Mouse (Mus musculus) embryonic facial prominence, embryonic 12.5 days (tissue): ENCODE data around the gene Aym1. TPM values are rescaled to one million over a fixed set of nuclear protein-coding genes. Genes with fewer than 3 reads are reported as not detected.

Experiments used
- ATAC-seq: fragments of 200-750 bp; cut with Nextera tagmentation; 2 replicates; pipeline ENCODE4 v1.8.0; 2017; ENCODE audit not compliant: insufficient number of reproducible peaks, insufficient read depth, low FRiP score, low TSS enrichment
- H3K27ac ChIP-seq: fragments of 300-500 bp; sonication (generic); 2 replicates; pipeline ENCODE4 v1.5.1; 2016; ENCODE audit warnings: mild to moderate bottlenecking
- H3K27me3 ChIP-seq: fragments of 300-500 bp; sonication (generic); 2 replicates; pipeline ENCODE4 v1.6.1; 2016; ENCODE audit warnings: mild to moderate bottlenecking, moderate library complexity
- H3K36me3 ChIP-seq: fragments of 300-500 bp; sonication (generic); 2 replicates; pipeline ENCODE4 v1.6.1; 2016; ENCODE audit warnings: mild to moderate bottlenecking
- H3K4me1 ChIP-seq: fragments of 300-500 bp; sonication (generic); 2 replicates; pipeline ENCODE4 v1.6.1; 2016
- H3K4me2 ChIP-seq: fragments of 300-500 bp; sonication (generic); replicated peaks from 2 replicates; pipeline ENCODE4 v1.6.1; 2016; ENCODE audit warnings: mild to moderate bottlenecking, moderate library complexity
- H3K4me3 ChIP-seq: fragments of 300-500 bp; sonication (generic); 2 replicates; pipeline ENCODE4 v1.5.1; 2016; ENCODE audit warnings: mild to moderate bottlenecking
- H3K9ac ChIP-seq: fragments of 300-500 bp; sonication (generic); 2 replicates; pipeline ENCODE4 v1.6.1; 2016; ENCODE audit warnings: mild to moderate bottlenecking, moderate library complexity
- H3K9me3 ChIP-seq: fragments of 300-500 bp; sonication (generic); 2 replicates; pipeline ENCODE4 v1.6.1; 2016; ENCODE audit warnings: mild to moderate bottlenecking, moderate library complexity
- WGBS: fragments of 180-500 bp; shearing (Covaris S2); methylation state at CpG from one replicate; pipeline ENCODE4 v1.1.7; 2016; 5-methylcytosine and 5-hydroxymethylcytosine counted together
- polyA plus RNA-seq: library from polyadenylated mRNA; unstranded; fragments of >200 nt; fragmentation: Nextera tagmentation; extraction: Ambion mirVana; gene quantifications from 2 replicates; pipeline ENCODE4 v1.2.1, GENCODE M21; 2016

Gene Aym1
- polyA plus RNA-seq, 1 experiment from 2014 or later, result not detected

GRCm38 (mm10) chr5:113375783-113376182, 18.7 kb downstream of the Aym1 start:
- Histone ChIP-seq H3K4me2 (no peak overlapping the region), H3K27ac (no peak overlapping the region), H3K36me3 (no peaks in the 10 kb centered on the region), H3K4me1 (peaks cover 19% of the 10 kb centered on the region), H3K4me3 (no peak overlapping the region), H3K27me3 (no peaks in the 10 kb centered on the region; the same call in 1 of the 2 replicates), H3K9me3 (no peaks in the 10 kb centered on the region), H3K9ac (no peak overlapping the region)
- WGBS, result 21% methylated on average over 3 of the region's 3 CpGs
- no peak for ATAC-seq

GRCm38 (mm10) chr5:113376292-113376691, 19.2 kb downstream of the Aym1 start:
- H3K36me3 ChIP-seq, result no peaks in the 10 kb centered on the region
- no peaks in the 10 kb centered on the region for H3K9me3 ChIP-seq
- H3K27me3 ChIP-seq, result no peaks in the 10 kb centered on the region; the same call in 1 of the 2 replicates
- WGBS, result 88% methylated on average over 1 of the region's 1 CpGs
- H3K4me1 ChIP-seq, result peaks cover 19% of the 10 kb centered on the region
- H3K4me3 ChIP-seq, result no peak overlapping the region
- no peak overlapping the region for H3K4me2 ChIP-seq
- no peak overlapping the region for H3K9ac ChIP-seq
- ATAC-seq, result no peak
- no peak overlapping the region for H3K27ac ChIP-seq

GRCm38 (mm10) chr5:113379416-113379815, 22.3 kb downstream of the Aym1 start:
- Histone ChIP-seq H3K9me3 (no peaks in the 10 kb centered on the region), H3K27me3 (no peaks in the 10 kb centered on the region), H3K4me3 (no peak overlapping the region), H3K9ac (no peak overlapping the region), H3K4me1 (no peaks in the 10 kb centered on the region), H3K27ac (no peak overlapping the region), H3K4me2 (no peak overlapping the region), H3K36me3 (no peaks in the 10 kb centered on the region)
- WGBS, result 79% methylated on average over 5 of the region's 5 CpGs
- ATAC-seq, result no peak

GRCm38 (mm10) chr5:113380553-113380952, 23.5 kb downstream of the Aym1 start:
- H3K4me2 ChIP-seq, result no peak overlapping the region
- H3K27me3 ChIP-seq, result no peaks in the 10 kb centered on the region
- no peaks in the 10 kb centered on the region for H3K9me3 ChIP-seq
- H3K36me3 ChIP-seq, result no peaks in the 10 kb centered on the region
- no peak overlapping the region for H3K27ac ChIP-seq
- H3K4me3 ChIP-seq, result no peak overlapping the region
- ATAC-seq, result no peak
- H3K4me1 ChIP-seq, result no peaks in the 10 kb centered on the region
- no peak overlapping the region for H3K9ac ChIP-seq
- 87% methylated on average over 8 of the region's 8 CpGs for WGBS

GRCm38 (mm10) chr5:113382580-113382979, 25.5 kb downstream of the Aym1 start:
- Histone ChIP-seq H3K36me3 (no peaks in the 10 kb centered on the region), H3K4me2 (no peak overlapping the region), H3K27me3 (no peaks in the 10 kb centered on the region), H3K4me1 (no peaks in the 10 kb centered on the region), H3K27ac (no peak overlapping the region), H3K4me3 (no peak overlapping the region), H3K9ac (no peak overlapping the region), H3K9me3 (no peaks in the 10 kb centered on the region)
- no peak for ATAC-seq
- WGBS, result 54% methylated on average over 4 of the region's 4 CpGs

GRCm38 (mm10) chr5:113393766-113394165, 36.7 kb downstream of the Aym1 start:
- WGBS, result 49% methylated on average over 8 of the region's 8 CpGs
- Histone ChIP-seq H3K27me3 (no peaks in the 10 kb centered on the region), H3K4me3 (no peak overlapping the region), H3K9me3 (no peaks in the 10 kb centered on the region), H3K27ac (no peak overlapping the region), H3K4me1 (no peaks in the 10 kb centered on the region), H3K36me3 (no peaks in the 10 kb centered on the region), H3K4me2 (no peak overlapping the region), H3K9ac (no peak overlapping the region)
- no peak for ATAC-seq

GRCm38 (mm10) chr5:113396286-113396934, 39.3 kb downstream of the Aym1 start:
- Histone ChIP-seq H3K9me3 (0 out of 2 replicates have a peak, but pooled peaks cover 4% of the 10 kb centered on the region), H3K27ac (no peak overlapping the region), H3K36me3 (no peaks in the 10 kb centered on the region), H3K4me3 (no peak overlapping the region), H3K4me1 (no peaks in the 10 kb centered on the region), H3K9ac (no peak overlapping the region), H3K4me2 (no peak overlapping the region), H3K27me3 (no peaks in the 10 kb centered on the region)
- ATAC-seq, result no peak
- 79% methylated on average over 17 of the region's 17 CpGs for WGBS

GRCm38 (mm10) chr5:113397443-113398317, 40.6 kb downstream of the Aym1 start:
- H3K9ac ChIP-seq, result no peak overlapping the region
- no peaks in the 10 kb centered on the region for H3K27me3 ChIP-seq
- 0 out of 2 replicates have a peak, but pooled peaks cover 4% of the 10 kb centered on the region for H3K9me3 ChIP-seq
- no peak overlapping the region for H3K27ac ChIP-seq
- no peaks in the 10 kb centered on the region for H3K4me1 ChIP-seq
- no peak for ATAC-seq
- no peaks in the 10 kb centered on the region for H3K36me3 ChIP-seq
- no peak overlapping the region for H3K4me2 ChIP-seq
- H3K4me3 ChIP-seq, result no peak overlapping the region
- 80% methylated on average over 17 of the region's 17 CpGs for WGBS

GRCm38 (mm10) chr5:113402702-113403101, 45.6 kb downstream of the Aym1 start:
- no peaks in the 10 kb centered on the region for H3K4me1 ChIP-seq
- 65% methylated on average over 11 of the region's 11 CpGs for WGBS
- ATAC-seq, result no peak
- no peaks in the 10 kb centered on the region for H3K36me3 ChIP-seq
- no peak overlapping the region for H3K9ac ChIP-seq
- H3K4me3 ChIP-seq, result no peak overlapping the region
- H3K27me3 ChIP-seq, result no peaks in the 10 kb centered on the region
- H3K9me3 ChIP-seq, result 0 out of 2 replicates have a peak, but pooled peaks cover 4% of the 10 kb centered on the region
- no peak overlapping the region for H3K4me2 ChIP-seq
- no peak overlapping the region for H3K27ac ChIP-seq

- Histone ChIP-seq H3K4me2 (no peak overlapping the region), H3K9ac (no peak overlapping the region), H3K27ac (no peak overlapping the region), H3K27me3 (no peaks in the 10 kb centered on the region), H3K36me3 (no peaks in the 10 kb centered on the region), H3K4me3 (no peak overlapping the region), H3K4me1 (0 out of 2 replicates have a peak, but pooled peaks cover 3% of the 10 kb centered on the region), H3K9me3 (no peaks in the 10 kb centered on the region)
- ATAC-seq, result no peak
- WGBS, result 8% methylated on average over 3 of the region's 3 CpGs
Measured at GRCm38 (mm10) chr5:113407346-113407745, 50.3 kb downstream of the Aym1 start.
